11 mouse cellular contexts compared by ENCODE assay signal in the genomic region with DNA sequence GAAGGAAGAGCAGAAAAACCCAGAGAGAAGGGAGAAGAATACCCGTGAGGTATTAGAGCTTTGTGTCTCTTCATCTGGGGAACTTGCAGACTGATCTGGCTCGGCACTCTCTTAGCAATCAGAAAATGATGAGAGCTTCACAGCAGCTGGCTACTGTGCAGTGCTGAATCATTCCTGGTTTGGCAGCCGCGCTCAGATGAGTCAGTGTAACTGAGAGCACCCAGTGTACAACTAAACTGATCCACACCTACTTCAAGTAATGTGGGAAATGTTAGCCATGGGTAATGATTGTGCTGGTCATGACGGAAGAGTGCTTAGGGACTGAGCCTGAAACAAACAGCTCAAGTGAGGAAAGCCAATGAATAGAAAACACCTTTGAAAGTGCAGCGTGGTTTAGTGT. TPM values are rescaled to one million over a fixed set of nuclear protein-coding genes. Genes with fewer than 3 reads are reported as not detected.
DNase-seq lines count a peak whose midpoint lies in the region; ATAC-seq and TF ChIP-seq lines count a peak whose summit lies in the region.
"Had no signal": no experiment of that assay in that cellular context is flagged by ENCODE, and none has a peak within 500 bp of the region (broad histone marks: within the 10 kb centered on the region; RNA-seq: fewer than 3 reads in every experiment).

No protein-coding gene starts in this region.

- H3K27me3 ChIP-seq in intestine, embryonic 15.5 days (replicated peaks), result no peaks in the 10 kb centered on the region; the same call in 1 of the 2 replicates
- H3K27me3 ChIP-seq in kidney, embryonic 16.5 days (ENCODE audit: insufficient read depth, low read length), result peaks cover 5% of the 10 kb centered on the region; the same call in 1 of the 2 replicates
- peaks cover 80% of the 10 kb centered on the region for H3K27me3 ChIP-seq in midbrain, embryonic 10.5 days (ENCODE audit: low read depth, poor library complexity, severe bottlenecking)

- H3K27ac ChIP-seq in embryonic fibroblast, embryonic 13.5 days (ENCODE audit: insufficient read depth, low read length), result peak overlapping the region; percentile 60
- no peak overlapping the region for H3K27ac ChIP-seq in intestine, embryonic 15.5 days
- H3K27ac ChIP-seq in kidney, embryonic 16.5 days (ENCODE audit: low read length), result no peak overlapping the region
- no peak overlapping the region for H3K27ac ChIP-seq in midbrain, embryonic 10.5 days (replicated peaks)
- H3K27ac ChIP-seq: liver, embryonic 14.5 days had no signal

- ATAC-seq in intestine, embryonic 15.5 days, result no peak
- no peak for ATAC-seq in kidney, embryonic 16.5 days (ENCODE audit: low FRiP score, low TSS enrichment)
- no peak for ATAC-seq in inflammation-experienced regulatory T-cells, adult 6 months

- TF ChIP-seq POLR2A in embryonic fibroblast, embryonic 13.5 days (IDR thresholded peaks at IDR 0.05; ENCODE audit: low read depth, low read length), result no peak

- no peak overlapping the region for H3K9ac ChIP-seq in intestine, embryonic 15.5 days
- H3K9ac ChIP-seq in kidney, embryonic 16.5 days (replicated peaks; ENCODE audit: low read length), result no peak overlapping the region
- H3K9ac ChIP-seq: liver, embryonic 14.5 days had no signal

- H3K4me2 ChIP-seq in intestine, embryonic 15.5 days (replicated peaks), result no peak overlapping the region
- H3K4me2 ChIP-seq in kidney, embryonic 16.5 days (replicated peaks; ENCODE audit: low read depth, low read length), result no peak overlapping the region

- no peak overlapping the region for H3K4me3 ChIP-seq in embryonic fibroblast, embryonic 13.5 days (ENCODE audit: insufficient read depth, low read length)
- no peak overlapping the region for H3K4me3 ChIP-seq in intestine, embryonic 15.5 days (replicated peaks)
- H3K4me3 ChIP-seq in kidney, embryonic 16.5 days (ENCODE audit: low read length), result no peak overlapping the region
- no peak overlapping the region for H3K4me3 ChIP-seq in midbrain, embryonic 10.5 days

- no peaks in the 10 kb centered on the region for H3K36me3 ChIP-seq in intestine, embryonic 15.5 days
- H3K36me3 ChIP-seq in kidney, embryonic 16.5 days (ENCODE audit: insufficient read depth, low read length), result peaks cover 20% of the 10 kb centered on the region
- H3K36me3 ChIP-seq in midbrain, embryonic 10.5 days, result peaks cover 60% of the 10 kb centered on the region

- WGBS in intestine, embryonic 15.5 days, result 90% methylated on average over 6 of the region's 6 CpGs
- 89% methylated on average over 6 of the region's 6 CpGs for WGBS in kidney, embryonic 16.5 days
- 88% methylated on average over 6 of the region's 6 CpGs for WGBS in midbrain, embryonic 10.5 days

- DNase-seq in right cerebral cortex, adult 18-20 months, result peak; percentile 73
- DNase-seq in right cerebral cortex, postnatal 4 days, result no peak
- DNase-seq in layer of hippocampus, adult 8-10 months (ENCODE audit: low spot score in 2 of 2), result peak; percentile 38 to 57
- no peak for DNase-seq in midbrain, embryonic 10.5 days (ENCODE audit: low spot score)
- DNase-seq: kidney, postnatal 10 days; thymus, postnatal 36 days had no signal

- no peaks in the 10 kb centered on the region for H3K9me3 ChIP-seq in intestine, embryonic 15.5 days
- no peaks in the 10 kb centered on the region for H3K9me3 ChIP-seq in kidney, embryonic 16.5 days (ENCODE audit: low read length)
- H3K9me3 ChIP-seq in midbrain, embryonic 10.5 days (replicated peaks), result no peaks in the 10 kb centered on the region

- no peaks in the 10 kb centered on the region; the same call in 1 of the 2 replicates for H3K4me1 ChIP-seq in embryonic fibroblast, embryonic 13.5 days (ENCODE audit: control insufficient read depth, insufficient read depth, low read length)
- H3K4me1 ChIP-seq in intestine, embryonic 15.5 days (replicated peaks), result no peaks in the 10 kb centered on the region
- no peaks in the 10 kb centered on the region for H3K4me1 ChIP-seq in kidney, embryonic 16.5 days (ENCODE audit: insufficient read depth, low read length)
- no peaks in the 10 kb centered on the region for H3K4me1 ChIP-seq in midbrain, embryonic 10.5 days

- TF ChIP-seq CTCF in embryonic fibroblast, embryonic 13.5 days (IDR thresholded peaks at IDR 0.05; ENCODE audit: borderline replicate concordance, insufficient read depth, low read length), result no peak

RNA-seq across cellular contexts. Expression of gene Zrsr2, which starts 19.9 kb away (rescaled TPM):
- 41.6 and 51.0 TPM in 2 replicates for polyA plus RNA-seq in embryonic fibroblast, embryonic 13.5 days (2011; ENCODE audit: insufficient read length, low read depth, missing spikeins)
- 10 to 100 TPM; 32.3 to 47.4 (median 38.7) TPM for total RNA-seq in layer of hippocampus, adult 8-10 months (2022)
- 48.4 and 56.2 TPM in 2 replicates for polyA plus RNA-seq in intestine, embryonic 15.5 days (2015; fragmentation: Nextera tagmentation; extraction: Ambion mirVana)
- polyA plus RNA-seq in kidney, embryonic 16.5 days (2015; fragmentation: Nextera tagmentation; extraction: Ambion mirVana), result 49.1 and 59.8 TPM in 2 replicates
- polyA plus RNA-seq in inflammation-experienced regulatory T-cells, adult 6 months (2017; shearing (Covaris generic)), result 10 to 100 TPM; 39.9 to 51.4 (median 47.4) TPM
- 62.6 and 64.4 TPM in 2 replicates for polyA plus RNA-seq in midbrain, embryonic 10.5 days (2016; fragmentation: Nextera tagmentation; extraction: Ambion mirVana)

RNA-seq across cellular contexts. Expression of gene Ap1s2, which starts 29.8 kb away (rescaled TPM):
- polyA plus RNA-seq in embryonic fibroblast, embryonic 13.5 days (2011; ENCODE audit: insufficient read length, low read depth, missing spikeins), result 39.7 and 44.2 TPM in 2 replicates
- total RNA-seq in layer of hippocampus, adult 8-10 months (2022), result 10 to 100 TPM; 33.4 to 38.9 (median 35.7) TPM
- 19.4 and 24.2 TPM in 2 replicates for polyA plus RNA-seq in intestine, embryonic 15.5 days (2015; fragmentation: Nextera tagmentation; extraction: Ambion mirVana)
- polyA plus RNA-seq in kidney, embryonic 16.5 days (2015; fragmentation: Nextera tagmentation; extraction: Ambion mirVana), result 19.8 and 22.3 TPM in 2 replicates
- 10 to 100 TPM; 19.5 to 54.7 (median 22.6) TPM for polyA plus RNA-seq in inflammation-experienced regulatory T-cells, adult 6 months (2017; shearing (Covaris generic))
- polyA plus RNA-seq in midbrain, embryonic 10.5 days (2016; fragmentation: Nextera tagmentation; extraction: Ambion mirVana), result 30.7 and 32.0 TPM in 2 replicates

Comparison
In these comparisons a context has a peak if more than half of its experiments do, and no peak if none do; other contexts are left out.
1. DNase-seq: peak in right cerebral cortex, adult 18-20 months (single experiment) and layer of hippocampus, adult 8-10 months (2 of 2); none in right cerebral cortex, postnatal 4 days (single experiment) and midbrain, embryonic 10.5 days (single experiment).